Mouse (Mus musculus) kidney, adult 18-20 months (tissue): ENCODE data around the gene AU021092.
A peak's percentile ranks its signal among the peaks of the same experiment; 100 is the strongest.
"Not testable (repeated sequence)": the region's sequence is repeated elsewhere in the genome, so short reads cannot be mapped to it uniquely, and the experiment has no call there.

Source experiments
- DNase-seq: peaks from one replicate; pipeline ENCODE4 v3.0.0; 2021

AU021092 gene

GRCm38 (mm10) chr16:5222140-5222539 is at the start of gene AU021092:
AU021092 (minus strand) TSS chr16:5222299.
- peak; percentile 33 for DNase-seq

- no peak for DNase-seq
Measured at GRCm38 (mm10) chr16:5271411-5272035, 49.4 kb upstream of the AU021092 start.

- DNase-seq: no peak
Measured at GRCm38 (mm10) chr16:5263926-5264325, 41.8 kb upstream of the AU021092 start.

- no peak for DNase-seq
Measured at GRCm38 (mm10) chr16:5263156-5263555, 41.1 kb upstream of the AU021092 start.

DNA sequence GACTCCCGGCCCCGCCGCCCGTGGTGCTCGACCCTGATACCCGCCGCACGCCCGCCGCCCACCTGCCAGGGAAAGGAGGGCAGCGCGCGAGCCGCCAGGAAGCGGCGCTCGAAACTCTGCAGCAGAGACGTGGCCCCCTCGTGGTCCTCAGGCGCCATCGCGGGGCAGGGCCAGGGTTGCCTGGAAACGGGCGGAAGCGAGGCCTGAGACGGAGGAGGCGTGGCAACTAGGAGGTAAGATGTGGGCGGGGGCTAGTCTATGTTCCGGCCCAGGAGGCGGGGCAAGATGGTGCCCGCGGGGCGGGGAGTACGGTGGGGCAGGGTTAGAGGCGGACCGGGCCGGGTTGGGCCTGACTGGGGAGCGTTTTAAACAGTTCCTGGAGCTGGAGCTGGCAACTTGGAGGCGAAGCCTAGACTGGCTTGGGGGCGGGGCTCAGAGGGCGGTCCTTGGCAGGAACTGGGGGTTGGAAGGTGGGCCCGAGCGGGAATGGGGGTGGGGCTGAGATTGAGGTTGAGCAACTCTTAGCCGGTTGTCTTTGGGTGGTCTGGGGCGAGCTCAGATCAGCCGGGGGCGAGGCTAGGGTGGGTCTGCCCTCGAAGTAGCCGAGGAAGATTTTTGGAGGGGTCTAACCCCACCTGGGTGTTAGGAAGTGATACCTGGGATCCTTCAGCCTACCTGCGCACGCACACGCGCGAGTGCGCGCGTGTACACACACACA is 33.8 kb upstream of the AU021092 start, which contains the start of gene Eef2kmt:
Gene Eef2kmt (minus strand): TSS at position 205 of the 718 bp plus-strand sequence.
- DNase-seq: peak; percentile 99

DNA sequence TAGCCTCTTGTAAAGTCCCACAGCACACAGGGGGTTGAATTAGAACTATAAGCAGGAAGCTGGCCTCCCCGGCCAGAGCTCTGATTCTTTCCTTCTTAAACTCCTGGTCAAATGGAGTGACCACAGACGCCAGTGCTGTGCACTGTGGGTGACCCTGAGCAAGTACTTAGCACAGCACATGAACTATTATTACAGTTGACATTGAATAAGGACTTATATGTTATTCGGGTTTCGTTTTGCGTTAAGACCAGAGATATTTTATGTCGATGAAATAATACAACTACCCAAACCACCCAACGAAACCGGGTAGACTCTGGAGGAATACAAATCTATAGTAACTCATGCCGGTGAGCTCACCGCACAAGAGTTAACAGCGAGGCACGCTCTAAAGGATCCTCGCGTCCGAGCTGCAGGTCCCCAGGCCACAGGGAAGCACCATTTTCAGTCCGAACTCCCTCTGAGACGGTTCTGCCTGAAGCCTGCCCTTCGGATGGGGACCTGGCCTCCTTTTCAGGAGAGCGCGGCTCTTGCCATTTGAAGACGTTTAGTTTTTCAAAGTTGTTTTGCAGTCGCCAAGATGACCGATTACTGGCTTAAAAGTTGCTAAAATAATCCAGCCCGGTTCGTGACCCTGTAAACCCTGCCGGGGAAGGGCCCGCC is 33.1 kb upstream of the AU021092 start:
- DNase-seq: peak; percentile 20

DNA sequence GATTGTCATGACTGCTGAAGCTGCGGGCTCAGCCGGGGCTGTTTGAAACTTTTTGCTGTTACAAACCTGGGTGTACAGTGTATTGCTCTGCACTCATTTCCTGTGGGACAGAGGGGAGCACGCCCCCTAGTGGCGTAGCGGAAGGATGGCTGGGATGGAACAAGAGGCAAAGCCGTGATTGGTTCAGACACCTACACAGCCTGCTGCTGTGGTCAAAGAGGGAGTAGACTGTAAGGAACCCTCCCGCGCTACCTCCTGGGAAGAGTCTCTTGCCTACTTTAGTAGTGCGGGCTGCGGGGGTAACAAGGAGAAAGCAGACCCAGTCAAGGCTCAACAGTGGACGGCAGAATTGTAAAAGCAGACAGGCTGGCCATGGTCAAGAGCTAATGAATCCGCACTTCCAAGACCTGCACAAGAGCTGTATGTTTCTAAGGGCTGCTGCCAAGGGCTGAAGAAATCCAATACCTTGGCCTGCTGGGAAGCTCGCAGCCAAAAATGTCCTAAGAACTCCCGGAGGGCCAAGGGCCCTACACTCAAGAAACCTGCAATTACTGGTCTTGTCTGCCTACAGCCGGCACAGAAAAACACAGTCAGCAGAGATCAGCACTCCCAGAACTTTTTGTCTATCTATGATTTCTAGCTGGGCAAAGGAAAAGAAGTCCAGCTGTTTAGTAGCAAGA is 32.4 kb upstream of the AU021092 start:
- DNase-seq: peak; percentile 72

DNA sequence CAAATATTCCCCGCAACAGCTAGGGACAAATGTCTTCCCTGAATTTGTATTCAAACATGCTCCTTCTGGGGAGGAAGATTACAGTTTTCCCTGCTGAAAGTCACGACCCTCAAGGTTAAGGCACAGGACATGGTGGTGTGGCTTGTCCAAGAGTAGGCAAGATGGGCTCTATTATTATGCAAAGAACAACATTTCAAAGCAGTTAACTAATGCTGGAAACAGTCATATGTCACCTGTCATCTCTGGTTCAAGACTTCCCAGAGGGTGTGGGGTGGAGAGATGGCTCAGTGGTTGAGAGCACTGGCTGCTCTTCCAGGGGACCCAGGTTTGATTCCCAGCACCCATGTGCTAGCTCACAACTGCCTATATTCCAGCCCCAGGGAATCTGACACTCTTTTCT is 30.2 kb upstream of the AU021092 start:
- DNase-seq: no peak

DNA sequence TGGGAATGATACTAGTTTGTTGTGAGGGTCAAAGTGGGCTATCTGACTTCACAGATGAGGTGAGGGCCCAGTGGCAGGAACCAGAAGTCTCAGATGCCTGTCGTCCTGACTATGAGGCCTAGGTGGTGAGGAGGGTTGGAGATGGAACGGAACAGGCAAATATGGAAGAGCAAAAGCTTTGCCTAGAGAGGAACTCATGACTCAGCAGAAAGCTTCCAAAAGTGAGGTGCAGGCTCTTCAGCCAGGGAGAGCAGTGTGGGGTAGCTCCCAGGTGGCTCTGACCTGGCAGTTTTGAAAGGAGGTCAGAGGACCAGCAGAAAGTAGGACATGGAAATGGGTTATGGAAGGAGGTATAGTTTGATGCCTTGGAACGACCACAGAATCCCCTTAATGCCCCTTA is 28.8 kb upstream of the AU021092 start:
- no peak for DNase-seq

GRCm38 (mm10) chr16:5244411-5244810 is 22.3 kb upstream of the AU021092 start:
- DNase-seq: peak; percentile 75

GRCm38 (mm10) chr16:5242882-5243281 is 20.8 kb upstream of the AU021092 start:
- DNase-seq: no peak

DNA sequence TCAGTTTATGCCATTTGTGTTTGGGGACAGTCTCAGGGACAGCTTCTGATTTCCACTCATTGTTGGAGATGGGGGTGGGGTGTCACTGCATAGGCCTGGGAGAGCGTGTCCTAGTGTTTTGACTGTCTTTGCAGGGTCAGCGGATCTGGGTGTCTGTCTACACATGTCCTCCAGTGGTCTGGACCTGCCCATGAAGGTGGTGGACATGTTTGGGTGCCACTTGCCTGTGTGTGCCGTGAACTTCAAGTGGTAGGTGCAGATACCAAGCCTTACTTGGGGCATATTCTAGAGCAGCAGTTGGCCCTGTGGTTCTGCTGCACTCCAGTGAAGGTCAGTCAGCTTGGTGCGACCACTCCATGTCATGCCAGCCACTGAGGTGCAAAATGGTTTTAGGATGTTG is 20.3 kb upstream of the AU021092 start:
- DNase-seq: no peak

DNA sequence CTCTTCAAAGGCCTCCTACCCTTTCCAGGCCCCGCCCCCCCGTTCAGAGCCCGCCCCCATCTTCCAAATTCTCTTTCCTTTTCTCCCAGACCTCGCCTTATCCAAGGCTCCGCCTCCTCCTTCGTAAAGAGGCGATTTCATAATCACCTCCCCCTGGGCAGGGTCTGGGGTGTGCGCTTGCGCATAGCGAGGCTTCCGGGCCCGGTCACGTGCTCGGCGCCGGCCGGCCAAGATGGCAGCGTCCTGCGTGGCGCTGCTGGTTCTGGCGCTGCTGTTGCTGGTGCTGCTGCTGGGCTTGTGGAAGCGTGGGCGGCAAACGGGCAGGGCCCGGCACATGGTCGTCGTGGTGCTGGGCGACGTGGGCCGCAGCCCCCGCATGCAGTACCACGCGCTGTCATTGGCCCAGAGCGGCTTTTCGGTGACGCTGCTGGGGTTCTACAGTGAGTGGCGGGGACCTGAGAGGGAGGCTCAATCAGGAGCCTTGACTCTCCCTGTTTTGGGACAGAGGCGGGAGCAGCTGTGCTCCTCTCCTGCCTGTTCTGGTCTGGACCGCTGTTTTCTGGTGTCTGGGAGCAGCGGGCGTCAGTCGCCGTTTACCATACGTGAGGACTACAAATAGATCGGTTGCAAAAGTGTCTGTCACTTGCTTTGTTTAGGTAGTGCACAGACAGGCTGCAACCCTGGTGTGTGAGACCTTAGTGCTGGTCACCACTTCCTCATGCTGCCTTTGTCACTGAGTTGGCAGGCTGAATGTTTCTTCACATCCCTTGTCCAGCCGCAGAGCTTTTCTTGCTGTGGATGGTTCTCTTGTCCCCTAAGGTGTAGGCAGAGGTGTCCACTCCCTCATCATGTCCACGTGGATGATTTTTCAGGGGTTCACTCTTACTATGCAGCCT is 11.6 kb upstream of the AU021092 start, which contains the start of gene Alg1:
Gene Alg1 (plus strand): TSS at position 204 of the 896 bp plus-strand sequence.
- peak; percentile 92 for DNase-seq

DNA sequence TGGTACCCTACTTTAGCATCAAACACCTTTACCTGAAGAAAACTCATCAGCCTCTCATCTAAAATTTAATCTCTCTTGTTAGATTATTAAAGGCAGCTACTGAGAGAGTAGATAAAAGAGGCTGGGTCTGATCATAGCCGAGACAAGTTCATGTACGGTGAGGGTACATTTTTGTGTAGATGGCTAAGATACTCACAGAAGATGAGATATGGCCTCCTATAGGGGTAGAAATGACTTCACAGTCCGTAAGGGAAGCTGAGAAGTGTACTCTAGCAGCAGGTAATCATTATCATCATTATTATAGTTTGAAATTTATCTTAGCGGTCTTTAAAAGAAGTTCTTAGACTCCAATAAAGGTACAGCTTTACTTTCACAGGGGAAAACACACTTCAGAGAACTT is 10.9 kb upstream of the AU021092 start:
- DNase-seq: no peak

DNA sequence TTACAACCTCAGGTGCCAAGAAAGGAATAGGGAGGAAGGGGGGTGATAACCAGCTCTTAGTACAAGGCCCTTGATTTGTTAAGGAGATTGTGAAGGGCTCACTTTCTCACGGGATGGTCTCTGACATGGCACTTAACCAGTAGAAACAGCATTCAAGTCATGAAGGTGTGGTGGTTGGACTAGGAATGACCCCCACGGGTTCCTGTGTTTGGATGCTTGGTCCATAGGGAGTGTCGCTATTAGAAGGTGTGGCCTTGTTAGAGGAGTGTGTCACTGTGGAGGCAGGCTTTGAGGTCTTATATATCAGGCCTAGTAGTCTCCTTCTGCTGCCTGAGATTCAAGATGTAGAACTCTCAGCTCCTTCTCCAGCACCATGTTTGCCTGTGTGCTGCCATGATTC is 6.0 kb upstream of the AU021092 start:
- not testable (repeated sequence) for DNase-seq

DNA sequence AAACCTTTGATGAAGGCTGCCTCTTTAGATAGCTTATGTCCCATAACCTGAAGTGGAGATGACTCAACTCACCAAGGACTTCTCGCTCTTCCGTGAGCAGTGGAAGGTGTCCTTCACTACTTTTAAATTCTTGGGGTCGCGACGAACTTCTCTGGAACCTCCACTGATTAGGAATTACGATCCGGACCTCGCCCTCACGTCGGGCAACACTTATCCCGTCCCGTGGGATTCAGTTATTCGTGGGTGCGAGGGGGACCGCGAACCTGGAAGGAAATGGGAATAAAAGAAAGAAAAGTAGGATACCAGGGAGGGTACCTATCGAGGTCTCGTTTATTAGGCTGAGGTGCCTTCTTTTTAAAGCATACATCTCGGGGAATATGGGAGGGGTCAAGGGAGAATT is 5.4 kb upstream of the AU021092 start:
- not testable (repeated sequence) for DNase-seq

DNA sequence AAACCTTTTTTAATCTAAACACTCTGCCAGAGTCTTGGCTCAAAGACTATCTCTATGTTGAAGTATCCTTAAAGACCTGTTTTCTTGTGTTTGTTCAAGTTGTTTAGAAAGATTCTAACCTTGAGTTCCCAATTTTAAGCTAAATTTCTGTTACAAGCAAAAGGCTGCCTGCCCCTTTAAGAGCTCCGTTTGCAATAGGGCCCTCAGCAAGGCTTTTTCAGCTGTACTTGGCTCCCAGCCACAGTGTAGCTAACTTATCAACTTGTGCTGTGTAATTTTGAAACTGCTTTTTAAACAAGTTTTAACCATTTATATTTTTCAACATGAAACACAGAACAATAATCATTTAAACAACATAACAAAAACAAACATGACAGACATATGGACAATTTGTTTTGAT is 4.4 kb upstream of the AU021092 start:
- peak; percentile 17 for DNase-seq

DNA sequence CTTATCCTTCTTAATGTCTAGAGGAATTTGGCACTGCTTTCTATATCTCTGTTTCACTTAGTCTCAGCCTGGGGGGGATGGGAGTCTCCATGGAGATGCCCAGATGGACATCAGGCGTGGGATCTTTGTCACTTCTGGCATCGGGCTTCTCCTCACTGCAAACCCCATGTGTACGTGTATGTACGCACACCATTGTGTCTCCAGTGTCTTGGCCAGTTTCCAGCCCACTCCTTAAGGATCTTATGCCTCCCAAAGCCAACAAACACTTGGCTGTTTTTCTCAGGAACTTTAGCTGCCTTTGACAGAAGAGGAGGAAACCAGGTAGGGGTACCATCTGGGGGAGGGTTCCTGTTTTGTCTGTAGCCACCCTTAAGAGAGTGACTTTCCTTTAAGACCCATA is 696 bp downstream of the AU021092 start:
- DNase-seq: no peak

DNA sequence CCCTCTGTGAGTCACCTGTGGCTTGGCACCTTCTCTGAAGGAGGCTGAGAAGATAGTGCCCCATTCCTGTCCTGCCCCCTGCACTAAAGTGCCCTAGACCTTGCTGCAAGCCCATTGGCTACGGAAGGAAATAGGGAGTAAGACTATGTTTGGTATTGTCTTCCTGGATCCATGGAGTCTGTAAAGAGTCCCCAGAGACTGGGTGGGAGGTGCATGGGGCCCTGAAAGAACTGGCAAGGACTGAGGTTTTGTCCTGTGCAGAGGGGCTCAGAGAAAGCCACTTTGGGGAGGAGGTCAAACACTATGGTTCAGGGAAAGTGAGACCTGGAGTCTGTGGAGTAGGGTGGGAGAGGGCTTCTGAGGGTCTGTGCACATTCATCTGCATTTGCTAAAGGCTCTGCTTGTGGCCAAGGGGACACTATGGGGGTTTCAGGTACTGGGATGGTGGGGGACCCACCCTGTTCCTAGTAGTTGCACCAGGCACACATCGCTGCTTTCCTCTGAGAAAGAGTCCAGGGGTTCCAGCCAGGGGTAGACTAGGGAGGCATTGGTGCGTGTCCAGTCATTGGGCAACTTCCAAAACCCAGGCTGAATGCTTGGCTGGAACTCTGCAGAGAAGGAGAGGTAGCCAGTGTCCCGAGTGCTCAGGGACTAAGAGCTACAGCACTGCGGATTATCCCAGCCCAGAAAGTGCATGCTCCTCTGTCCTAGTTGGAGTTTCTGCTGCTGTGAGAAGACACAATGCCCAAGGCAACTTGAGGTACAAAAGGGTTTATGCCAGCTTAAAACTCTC is 4.6 kb downstream of the AU021092 start:
- peak; percentile 78 for DNase-seq

DNA sequence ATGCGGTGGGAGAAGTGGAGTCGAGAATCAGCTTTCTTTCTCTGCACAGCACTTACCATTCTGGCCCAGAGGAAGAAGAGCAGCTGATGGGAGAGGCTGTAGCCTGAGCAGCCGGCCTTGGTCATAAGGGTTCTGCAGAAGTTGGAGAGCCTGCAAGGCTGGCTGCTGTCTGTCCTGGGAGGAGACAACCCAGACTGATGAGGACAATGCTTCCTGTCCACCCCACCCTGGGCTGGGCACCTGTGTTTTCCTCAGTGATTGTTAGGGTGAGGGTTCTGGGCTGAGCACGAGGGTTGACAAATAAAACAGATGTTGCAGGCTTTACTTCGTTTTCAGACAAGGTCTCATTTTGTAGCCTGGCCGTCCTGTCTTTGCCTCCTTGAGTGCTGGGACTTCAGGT is 5.4 kb downstream of the AU021092 start:
- DNase-seq: no peak

DNA sequence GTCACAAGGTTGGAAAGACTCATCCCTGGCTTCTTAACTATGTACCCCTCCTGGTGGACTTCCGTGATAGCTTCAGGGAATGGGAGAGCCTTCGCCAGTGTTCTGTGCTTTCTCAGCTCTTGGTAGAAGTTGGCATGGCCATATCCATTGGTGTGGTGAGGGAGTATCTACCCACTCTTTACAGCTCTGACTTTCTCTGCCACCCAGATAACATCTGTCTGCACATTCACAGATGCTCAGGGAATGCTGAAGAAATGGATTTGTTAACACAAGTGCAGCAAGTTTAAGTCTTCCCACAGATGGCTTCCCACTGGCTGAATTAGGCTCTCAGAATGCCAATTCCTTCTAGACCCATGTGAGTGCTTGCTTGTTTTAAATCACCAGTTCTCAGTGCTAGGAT is 8.0 kb downstream of the AU021092 start:
- no peak for DNase-seq
